Mouse (Mus musculus) brain, embryonic 18.5 days (tissue): ENCODE results near the gene Pcbp3.

ENCODE experiments used
- DNase-seq: peaks from one replicate; pipeline ENCODE4 v3.0.0-alpha.2; 2012; ENCODE audit warnings: low read depth, low spot score

Pcbp3 gene

DNA sequence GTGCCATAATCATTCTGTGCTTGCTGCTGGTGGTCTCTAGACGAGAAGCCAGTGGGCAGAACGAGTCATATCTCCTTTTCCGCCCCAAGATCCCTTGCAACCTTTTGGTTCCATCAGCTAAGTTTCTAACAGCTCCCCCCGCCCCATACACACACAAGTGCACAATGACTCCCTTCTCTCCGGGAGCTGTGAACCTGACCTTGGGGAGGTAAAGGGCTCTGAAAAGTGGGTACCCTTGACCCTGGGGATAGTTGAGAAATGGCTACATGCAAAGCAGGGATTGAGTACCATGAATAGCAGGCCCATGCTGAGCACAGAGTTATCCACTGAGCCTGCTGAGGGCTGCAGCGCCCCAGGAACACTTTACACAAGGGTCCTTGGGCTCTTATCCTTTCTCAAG, 229.3 kb downstream of the Pcbp3 start:
- no peak for DNase-seq

DNA sequence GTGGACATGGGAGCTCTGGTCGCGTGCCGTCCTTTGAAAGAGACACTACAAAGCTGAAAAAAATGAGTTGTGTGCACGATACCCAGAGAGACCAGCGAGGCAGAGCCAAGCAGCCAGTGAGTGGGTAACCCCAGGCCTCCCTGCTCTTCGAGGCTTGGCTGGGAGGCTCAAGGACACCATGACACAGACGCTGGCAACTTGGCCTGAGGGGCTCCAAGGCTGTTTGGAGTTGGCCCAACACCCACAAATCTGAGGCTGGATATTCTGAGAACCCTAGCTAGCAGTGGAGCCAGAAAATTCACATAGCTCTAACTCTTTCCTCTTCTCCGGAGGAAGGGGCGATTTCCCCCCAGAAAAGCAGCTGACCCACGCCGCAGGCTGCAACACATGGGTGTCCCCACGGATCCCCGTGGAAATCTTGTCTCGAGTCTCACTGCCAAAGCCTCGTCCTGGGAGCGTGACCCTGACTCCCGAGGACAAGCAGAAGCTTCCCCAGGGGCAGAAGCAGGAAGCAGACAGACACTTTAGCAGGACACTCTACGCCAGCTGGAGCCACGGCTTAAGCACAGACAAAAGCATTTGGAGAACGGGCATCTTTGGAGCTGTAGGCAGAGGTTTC, 230.0 kb downstream of the Pcbp3 start:
- no peak for DNase-seq

- no peak for DNase-seq
Observed at GRCm38 (mm10) chr10:76729631-76730620, 231.8 kb downstream of the Pcbp3 start.

DNA sequence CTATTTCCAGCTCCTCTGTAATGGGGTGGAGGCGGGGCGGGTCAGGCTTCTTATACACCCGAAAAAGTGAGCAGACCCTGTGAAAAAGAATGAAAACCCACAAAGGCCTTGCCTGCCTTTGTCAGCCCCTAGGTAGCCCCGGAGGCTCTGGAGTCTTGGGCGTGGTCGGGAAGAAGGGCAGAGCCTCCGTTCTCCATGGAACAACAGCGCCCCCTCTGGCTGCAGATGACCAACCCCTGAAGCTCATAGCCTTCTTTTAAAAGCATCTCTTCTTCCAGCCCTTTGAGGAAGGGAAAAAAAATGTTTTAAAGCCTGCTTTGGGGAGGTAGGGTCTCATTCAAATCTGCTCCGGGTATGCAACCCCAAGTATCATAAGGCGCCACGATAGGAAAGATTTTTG, 233.3 kb downstream of the Pcbp3 start:
- no peak for DNase-seq

DNA sequence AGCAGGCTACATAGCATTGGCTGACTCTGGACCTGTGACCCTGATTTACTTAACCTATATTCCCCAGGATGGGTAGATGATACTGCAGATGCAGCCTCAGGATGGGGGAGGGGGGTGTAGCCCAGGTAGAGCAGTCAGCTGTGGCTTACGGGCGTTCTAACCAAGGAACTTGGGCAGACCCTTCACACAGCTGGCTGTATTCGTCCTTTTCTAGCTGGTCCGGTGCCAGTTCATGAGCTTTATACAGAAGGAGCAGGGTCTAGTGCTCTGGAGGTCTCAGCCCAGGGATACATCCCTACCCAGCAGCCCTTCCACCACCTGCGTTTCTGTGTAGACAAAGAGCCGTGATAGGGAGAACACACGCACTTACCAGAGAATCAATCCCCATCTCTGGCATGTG, 234.4 kb downstream of the Pcbp3 start:
- DNase-seq = no peak

DNA sequence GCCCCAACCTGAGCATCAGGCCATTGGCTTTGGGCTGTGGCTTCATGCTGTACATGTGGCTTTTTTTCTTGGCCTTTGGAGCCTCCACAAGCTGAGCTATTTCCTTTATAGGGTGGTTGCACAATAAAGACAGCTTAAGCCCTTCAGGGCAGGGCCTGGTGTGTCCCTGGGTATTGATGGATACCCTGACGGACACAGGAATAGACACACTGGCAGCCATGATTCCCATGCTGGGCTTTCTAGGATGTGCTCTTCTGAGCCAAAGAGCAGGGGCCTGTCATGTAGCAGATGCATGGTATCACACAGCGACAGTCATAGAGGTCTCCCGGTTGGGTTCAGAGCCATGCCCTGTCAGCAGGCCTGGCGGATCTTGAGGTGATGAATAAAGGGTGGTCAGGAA, 234.8 kb downstream of the Pcbp3 start:
- DNase-seq = no peak

DNA sequence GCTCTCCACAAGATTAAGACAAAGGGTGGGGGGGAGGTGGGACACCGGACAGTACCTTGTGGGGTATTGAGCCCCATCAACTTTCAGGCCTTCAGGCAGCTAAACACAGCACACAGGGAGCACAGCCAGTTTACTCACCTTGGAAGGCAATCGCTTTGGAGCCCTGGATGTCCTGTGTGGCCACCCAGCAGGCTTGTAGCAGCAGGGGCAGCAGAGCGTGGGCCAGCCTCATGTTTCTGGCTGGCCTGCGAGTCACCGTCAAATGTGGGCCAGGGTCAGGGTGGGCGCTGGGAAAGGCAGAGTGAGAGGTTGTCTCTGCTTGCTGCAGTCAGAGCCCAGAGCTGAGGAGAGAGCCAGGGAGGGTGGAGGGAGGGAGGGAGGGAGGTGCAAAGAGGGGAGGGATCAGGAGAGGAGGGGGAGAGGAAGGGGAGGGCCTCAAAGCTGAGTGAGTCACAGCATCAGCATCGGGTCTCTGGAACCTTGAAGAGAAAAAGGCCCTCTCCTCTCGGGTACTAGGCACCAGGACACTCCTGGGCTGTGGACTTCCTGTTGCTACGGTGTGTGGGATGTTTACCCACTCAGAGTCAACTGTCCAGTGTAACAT, 235.9 kb downstream of the Pcbp3 start, which contains the start of gene Col6a1:
TSS of gene Col6a1 (minus strand) at position 487 of the 604 bp plus-strand sequence.
- no peak for DNase-seq

DNA sequence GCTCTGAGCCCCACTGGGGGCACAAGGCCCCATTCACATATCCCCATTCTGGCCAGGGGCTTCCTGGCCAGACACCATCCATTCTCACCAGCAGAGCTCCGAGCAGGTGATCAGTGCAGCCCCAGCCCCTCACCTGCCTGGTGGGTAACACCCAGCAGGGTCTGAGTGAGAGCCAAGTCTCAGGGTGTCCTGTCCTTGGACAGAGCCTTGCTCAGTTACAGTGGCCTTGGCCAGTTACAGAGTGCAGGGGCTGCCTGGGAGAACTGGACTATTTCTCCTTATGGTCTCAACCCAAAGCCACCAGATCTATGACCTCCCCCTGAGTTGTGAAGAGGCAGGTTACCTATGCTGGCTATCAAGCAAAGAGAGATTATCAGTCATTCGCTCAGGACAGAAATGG, 236.6 kb downstream of the Pcbp3 start:
- no peak for DNase-seq

GRCm38 (mm10) chr10:76724231-76724736, 237.4 kb downstream of the Pcbp3 start:
- no peak for DNase-seq

DNA sequence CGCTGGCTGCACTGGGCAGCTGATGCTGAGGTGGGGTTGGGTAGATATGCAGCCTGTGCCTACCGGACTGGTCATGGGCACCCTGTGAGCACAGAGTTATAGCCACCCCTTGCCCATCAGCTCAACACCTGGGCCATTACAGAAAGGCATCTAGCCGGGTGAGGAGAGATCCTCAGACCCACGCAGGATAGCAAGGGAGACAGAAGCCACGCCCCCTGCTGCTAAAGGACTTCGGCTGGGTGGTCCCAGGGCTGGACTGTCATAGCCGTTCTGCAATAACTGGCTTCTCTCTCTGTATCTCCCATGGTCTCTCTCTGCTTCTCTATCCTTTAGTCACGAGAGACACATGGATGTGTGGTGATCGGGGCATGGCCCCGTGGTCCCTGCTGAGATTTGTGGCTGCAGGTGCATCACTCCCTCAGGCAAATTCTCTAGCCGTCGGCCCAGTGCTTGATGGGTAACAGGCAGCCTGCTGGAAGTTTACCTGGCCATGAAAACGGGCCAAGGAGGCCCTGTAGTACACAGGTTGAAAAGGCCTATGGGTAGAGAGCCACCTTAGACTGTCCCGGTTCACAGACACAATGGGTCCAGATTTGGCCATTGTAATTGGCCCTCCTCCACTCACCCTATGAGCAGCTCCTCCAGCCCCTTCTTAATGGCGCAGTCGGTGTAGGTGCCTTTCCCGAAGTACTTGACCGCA, 238.8 kb downstream of the Pcbp3 start:
- no peak for DNase-seq

DNA sequence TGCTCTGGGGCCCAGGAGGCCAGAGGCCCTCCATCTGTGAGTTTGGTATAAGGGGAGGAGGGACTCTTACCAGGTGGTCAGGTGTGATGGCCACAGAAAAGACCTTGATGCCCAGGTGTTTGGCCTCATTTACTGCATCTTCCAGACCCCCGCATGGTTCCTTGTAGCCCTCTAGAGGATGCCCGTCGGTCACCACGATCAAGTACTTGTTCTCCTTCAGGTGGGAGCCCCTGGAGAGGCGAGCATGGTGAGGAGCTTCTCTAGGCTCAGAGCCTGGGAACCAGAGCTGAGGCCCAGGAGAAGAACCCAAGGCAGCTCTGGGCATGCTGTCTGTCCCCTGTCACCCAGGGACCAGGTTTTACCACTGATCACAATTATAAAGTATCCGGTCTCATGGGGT, 239.9 kb downstream of the Pcbp3 start:
- no peak for DNase-seq

- DNase-seq = no peak
Observed at GRCm38 (mm10) chr10:76721216-76721615, 240.5 kb downstream of the Pcbp3 start.

DNA sequence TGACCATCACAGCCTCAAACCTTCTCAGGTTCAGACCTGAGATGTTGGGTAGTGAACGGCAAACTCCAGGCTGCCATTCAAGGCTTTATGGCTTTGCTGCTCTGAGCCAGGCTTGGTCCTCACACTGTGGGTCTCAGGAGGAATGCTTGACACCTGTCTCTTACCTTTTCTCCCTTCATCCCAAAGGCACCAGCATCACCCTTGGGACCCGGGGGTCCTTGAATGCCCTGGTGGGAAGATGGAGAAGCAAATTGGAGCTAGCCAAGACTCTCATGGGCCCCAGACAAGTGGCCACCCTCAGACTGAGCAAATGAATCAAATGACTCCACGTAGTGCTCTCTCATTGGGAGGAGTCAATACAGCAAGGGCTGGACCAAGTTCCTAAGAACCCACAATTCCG, 244.1 kb downstream of the Pcbp3 start:
- DNase-seq = no peak

DNA sequence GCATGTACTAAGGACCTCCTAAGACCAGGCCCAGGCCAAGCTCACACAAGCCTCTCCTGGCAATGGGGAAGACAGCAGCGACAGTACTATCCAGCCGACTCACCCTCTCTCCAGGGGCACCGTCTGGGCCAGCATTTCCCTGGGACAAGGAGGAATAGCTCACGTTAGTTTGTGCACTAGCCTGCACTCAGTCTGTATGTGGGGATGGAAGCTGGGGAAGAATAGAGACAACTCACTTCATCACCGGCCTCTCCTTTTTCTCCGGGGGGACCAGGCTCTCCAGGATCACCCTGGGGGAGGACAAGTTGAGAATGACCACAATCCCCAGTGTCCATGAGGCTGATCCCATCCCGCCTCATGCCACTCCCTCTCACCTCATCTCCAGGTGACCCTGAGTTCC, 244.7 kb downstream of the Pcbp3 start:
- DNase-seq = no peak

- DNase-seq = no peak
Observed at GRCm38 (mm10) chr10:76714303-76714702, 247.4 kb downstream of the Pcbp3 start.

GRCm38 (mm10) chr10:76712500-76712899, 249.2 kb downstream of the Pcbp3 start:
- no peak for DNase-seq
